Mouse (Mus musculus) stomach, postnatal 0 days (tissue): ENCODE measurements around the gene Ccdc27.

Source experiments
- CTCF ChIP-seq: IDR thresholded peaks from 2 replicates; pipeline ENCODE4 v1.5.1; 2016; ENCODE audit warnings: antibody characterized with exemption, low read depth, mild to moderate bottlenecking, moderate library complexity
- EP300 ChIP-seq: optimal IDR thresholded peaks from 2 replicates; pipeline ENCODE3; 2016; ENCODE audit warnings: antibody characterized with exemption

DNA sequence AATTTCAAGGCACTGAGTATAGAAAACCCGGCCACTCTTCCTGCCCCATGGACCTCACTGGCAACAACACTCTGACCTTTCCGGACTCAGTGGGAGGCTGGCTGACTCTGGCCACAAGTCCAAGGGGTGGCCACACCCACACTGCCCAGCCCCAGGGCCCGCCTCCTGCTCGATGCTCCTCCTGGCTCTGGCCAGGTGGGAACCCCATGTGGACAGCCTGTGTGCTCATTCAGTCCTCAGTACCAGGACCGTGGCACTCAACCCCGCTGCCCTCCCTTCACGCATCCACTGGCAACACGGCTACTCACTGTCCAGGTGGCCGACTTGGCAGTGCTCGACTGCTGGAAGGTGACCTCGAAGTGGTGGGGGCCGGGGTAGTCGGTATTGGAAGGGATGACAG lies 38.5 kb upstream of the Ccdc27 start:
- TF ChIP-seq CTCF (no peak), EP300 (no peak)
